Mouse (Mus musculus) liver, adult 2 months (tissue): Measurements from ENCODE around the gene Nox4.

ENCODE experiments used
- CTCF ChIP-seq: fragments of 200-500 bp; IDR thresholded peaks from 2 replicates; pipeline ENCODE4 v1.5.1; 2011; ENCODE audit warnings: low read depth, low read length, control low read depth
- POLR2A ChIP-seq: fragments of 200-500 bp; IDR thresholded peaks from 2 replicates; pipeline ENCODE4 v1.6.1; 2011; ENCODE audit warnings: low read length, control low read depth; ENCODE audit not compliant: insufficient read depth; ENCODE audit errors: extremely low read depth

GRCm38 (mm10) chr7:87247926-87248325 is 2.0 kb downstream of the Nox4 start:
- no peak for TF ChIP-seq CTCF
- no peak for TF ChIP-seq POLR2A
